Mouse (Mus musculus) heart, embryonic 14.5 days (tissue): ENCODE data around the gene Chrna1. TPM values are rescaled to one million over a fixed set of nuclear protein-coding genes. Genes with fewer than 3 reads are reported as not detected.
A peak's percentile ranks its signal among the peaks of the same experiment; 100 is the strongest.

Experiments used
- ATAC-seq: fragments of 200-750 bp; cut with Nextera tagmentation; 2 replicates; pipeline ENCODE4 v1.8.0; 2017; ENCODE audit warnings: low read depth, moderate TSS enrichment; ENCODE audit not compliant: insufficient number of reproducible peaks, insufficient read depth, low FRiP score
- H3K27ac ChIP-seq, 2 experiments: fragments of 200-500 bp in 1 of 2; fragments of 300-500 bp in 1 of 2; sonication (generic) in 1 of 2; replicated peaks in 1 of 2; 2 replicates each; pipeline ENCODE4 v1.5.1; 2012 to 2014; ENCODE audit warnings: low read depth in 2 of 2, low read length in 2 of 2, control low read depth in 1 of 2, mild to moderate bottlenecking in 1 of 2, mixed read lengths in 1 of 2; ENCODE audit not compliant: control insufficient read depth in 1 of 2, insufficient read depth in 1 of 2
- H3K27me3 ChIP-seq: fragments of 300-500 bp; sonication (generic); 2 replicates; pipeline ENCODE4 v1.6.1; 2014; ENCODE audit warnings: mild to moderate bottlenecking, low read length, control low read depth; ENCODE audit not compliant: control insufficient read depth, insufficient read depth
- H3K36me3 ChIP-seq: fragments of 300-500 bp; sonication (generic); 2 replicates; pipeline ENCODE4 v1.6.1; 2014; ENCODE audit warnings: mild to moderate bottlenecking, control low read depth, low read length, mixed read lengths; ENCODE audit not compliant: control insufficient read depth, insufficient read depth
- H3K4me1 ChIP-seq, 2 experiments: fragments of 200-500 bp in 1 of 2; fragments of 300-500 bp in 1 of 2; sonication (generic) in 1 of 2; 2 replicates each; pipeline ENCODE4 v1.6.1; 2012 to 2014; ENCODE audit warnings: low read length in 2 of 2, control low read depth in 1 of 2, mixed read lengths in 1 of 2; ENCODE audit not compliant: control insufficient read depth in 2 of 2, insufficient read depth in 2 of 2
- H3K4me2 ChIP-seq: fragments of 300-500 bp; sonication (generic); 2 replicates; pipeline ENCODE4 v1.6.1; 2014; ENCODE audit warnings: mild to moderate bottlenecking, low read length
- H3K4me3 ChIP-seq, 2 experiments: fragments of 200-500 bp in 1 of 2; fragments of 300-500 bp in 1 of 2; sonication (generic) in 1 of 2; 2 replicates each; pipeline ENCODE4 v1.5.1; 2012 to 2014; ENCODE audit warnings: low read length in 2 of 2, mild to moderate bottlenecking in 2 of 2, control low read depth in 1 of 2, low read depth in 1 of 2, moderate library complexity in 1 of 2; ENCODE audit not compliant: control insufficient read depth in 1 of 2, insufficient read depth in 1 of 2
- H3K9ac ChIP-seq: fragments of 300-500 bp; sonication (generic); 2 replicates; pipeline ENCODE4 v1.6.1; 2014; ENCODE audit warnings: mild to moderate bottlenecking, low read length
- H3K9me3 ChIP-seq: fragments of 300-500 bp; sonication (generic); 2 replicates; pipeline ENCODE4 v1.6.1; 2016; ENCODE audit warnings: low read length, control low read depth; ENCODE audit not compliant: control insufficient read depth
- WGBS: fragments of 180-500 bp; shearing (Covaris S2); extraction: QIAGEN DNeasy Blood & Tissue Kit; methylation state at CpG from one replicate; pipeline ENCODE4 v1.1.7; 2014; 5-methylcytosine and 5-hydroxymethylcytosine counted together
- polyA plus RNA-seq: library from polyadenylated mRNA; unstranded; fragments of >200 nt; fragmentation: Nextera tagmentation; extraction: Ambion mirVana; gene quantifications from 2 replicates; pipeline ENCODE4 v1.2.1, GENCODE M21; 2014

The Chrna1 gene
- polyA plus RNA-seq, 1 experiment from 2014 or later: 0.09 TPM

GRCm38 (mm10) chr2:73529356-73530330, 50.5 kb downstream of the Chrna1 start, which contains the start of gene Wipf1:
Gene Wipf1 (minus strand): TSS chr2:73529734.
- 3% methylated on average over 54 of the region's 66 CpGs for WGBS
- H3K9ac ChIP-seq: peak within 1 kb of the TSS; percentile 84
- H3K36me3 ChIP-seq: no peaks in the 10 kb centered on the region
- peak within 1 kb of the TSS; percentile 96 for H3K4me2 ChIP-seq
- ATAC-seq: peak; percentile 77
- H3K4me1 ChIP-seq: peaks cover 3 to 5% of the 10 kb centered on the region in 2 experiments; a peak in 1 of 4 replicates
- H3K27me3 ChIP-seq: no peaks in the 10 kb centered on the region
- H3K4me3 ChIP-seq: peak within 1 kb of the TSS; percentile 75 to 78
- H3K9me3 ChIP-seq: no peaks in the 10 kb centered on the region
- peak within 1 kb of the TSS; percentile 57 to 72 for H3K27ac ChIP-seq

GRCm38 (mm10) chr2:73528516-73529355, 51.4 kb downstream of the Chrna1 start:
- no peaks in the 10 kb centered on the region for H3K9me3 ChIP-seq
- H3K27me3 ChIP-seq: no peaks in the 10 kb centered on the region
- peak overlapping the region; percentile 96 for H3K4me2 ChIP-seq
- peaks cover 3 to 5% of the 10 kb centered on the region in 2 experiments; a peak in 1 of 4 replicates for H3K4me1 ChIP-seq
- WGBS: 3% methylated on average over 59 of the region's 59 CpGs
- H3K27ac ChIP-seq: peak overlapping the region; percentile 57 to 72
- peak overlapping the region; percentile 84 for H3K9ac ChIP-seq
- H3K36me3 ChIP-seq: no peaks in the 10 kb centered on the region
- H3K4me3 ChIP-seq: peak overlapping the region; percentile 75 to 78
- ATAC-seq: peak; percentile 58; the same call in 1 of the 2 replicates

- Histone ChIP-seq H3K9ac (peak overlapping the region; percentile 84; the same call in 1 of the 2 replicates), H3K4me2 (peak overlapping the region; percentile 96), H3K4me3 (peak overlapping the region; percentile 20 to 75; a peak in 3 of 4 replicates), H3K36me3 (no peaks in the 10 kb centered on the region), H3K4me1 (peaks cover 6 to 11% of the 10 kb centered on the region in 2 experiments), H3K27me3 (no peaks in the 10 kb centered on the region), H3K27ac (no peak overlapping the region), H3K9me3 (no peaks in the 10 kb centered on the region)
- 78% methylated on average over 11 of the region's 11 CpGs for WGBS
- no peak for ATAC-seq
Observed at GRCm38 (mm10) chr2:73527956-73528355, 52.2 kb downstream of the Chrna1 start.

DNA sequence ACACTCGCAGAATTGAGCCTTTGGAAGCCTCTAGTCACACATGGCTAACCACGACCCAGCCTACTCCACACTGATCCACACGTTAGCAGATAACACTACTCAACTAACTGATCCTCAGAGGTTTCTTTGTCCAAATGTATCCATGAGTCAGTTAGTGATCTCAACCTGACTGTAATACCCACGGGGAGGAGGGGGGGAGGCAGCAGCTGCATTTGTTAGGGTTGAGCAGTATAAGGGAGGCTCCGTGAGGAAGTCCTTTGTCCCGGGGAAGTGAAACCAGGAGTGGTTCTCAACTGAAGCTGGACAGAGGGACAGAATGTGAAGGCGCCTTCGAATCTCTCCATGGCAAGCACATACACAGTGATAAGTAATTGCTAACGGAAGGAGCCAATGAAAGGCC, 53.4 kb downstream of the Chrna1 start:
- H3K4me2 ChIP-seq: no peak overlapping the region
- no peak overlapping the region for H3K27ac ChIP-seq
- no peak overlapping the region for H3K9ac ChIP-seq
- no peaks in the 10 kb centered on the region for H3K36me3 ChIP-seq
- H3K9me3 ChIP-seq: no peaks in the 10 kb centered on the region
- H3K4me3 ChIP-seq: no peak overlapping the region
- peaks cover 8 to 18% of the 10 kb centered on the region in 2 experiments for H3K4me1 ChIP-seq
- 61% methylated on average over 9 of the region's 9 CpGs for WGBS
- ATAC-seq: no peak
- no peaks in the 10 kb centered on the region for H3K27me3 ChIP-seq

DNA sequence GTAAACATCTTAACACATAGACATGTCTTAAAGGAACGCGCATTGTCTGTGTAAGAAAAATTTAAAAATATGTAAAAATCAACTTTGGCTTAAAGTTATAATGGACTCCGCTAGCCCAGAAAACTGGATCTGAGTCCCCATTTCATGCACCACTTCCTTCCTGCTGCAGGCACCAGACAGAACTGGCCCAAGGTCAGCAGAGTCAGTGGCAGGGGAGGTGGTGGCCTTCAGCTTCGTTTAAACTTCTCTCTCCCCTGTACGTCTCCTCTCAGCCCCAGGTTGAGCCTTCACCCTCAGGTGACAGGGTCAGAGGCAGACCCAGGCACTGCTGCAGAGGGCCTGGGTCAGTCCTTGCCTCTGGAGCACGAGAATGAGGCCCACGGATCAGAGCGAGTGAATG, 57.2 kb downstream of the Chrna1 start:
- 58% methylated on average over 8 of the region's 8 CpGs for WGBS
- Histone ChIP-seq H3K9me3 (no peaks in the 10 kb centered on the region), H3K27me3 (no peaks in the 10 kb centered on the region), H3K27ac (peak overlapping the region; percentile 31 to 76; a peak in 3 of 4 replicates), H3K4me2 (no peak overlapping the region), H3K4me3 (no peak overlapping the region), H3K4me1 (peaks cover 8 to 17% of the 10 kb centered on the region in 2 experiments), H3K9ac (no peak overlapping the region), H3K36me3 (no peaks in the 10 kb centered on the region)
- ATAC-seq: no peak

- ATAC-seq: no peak
- Histone ChIP-seq H3K27ac (no peak overlapping the region), H3K4me3 (no peak overlapping the region), H3K36me3 (no peaks in the 10 kb centered on the region), H3K9ac (no peak overlapping the region), H3K9me3 (no peaks in the 10 kb centered on the region), H3K4me2 (no peak overlapping the region), H3K27me3 (no peaks in the 10 kb centered on the region), H3K4me1 (peaks cover 8 to 14% of the 10 kb centered on the region in 2 experiments)
- 75% methylated on average over 6 of the region's 6 CpGs for WGBS
Observed at GRCm38 (mm10) chr2:73522336-73522735, 57.8 kb downstream of the Chrna1 start.

DNA sequence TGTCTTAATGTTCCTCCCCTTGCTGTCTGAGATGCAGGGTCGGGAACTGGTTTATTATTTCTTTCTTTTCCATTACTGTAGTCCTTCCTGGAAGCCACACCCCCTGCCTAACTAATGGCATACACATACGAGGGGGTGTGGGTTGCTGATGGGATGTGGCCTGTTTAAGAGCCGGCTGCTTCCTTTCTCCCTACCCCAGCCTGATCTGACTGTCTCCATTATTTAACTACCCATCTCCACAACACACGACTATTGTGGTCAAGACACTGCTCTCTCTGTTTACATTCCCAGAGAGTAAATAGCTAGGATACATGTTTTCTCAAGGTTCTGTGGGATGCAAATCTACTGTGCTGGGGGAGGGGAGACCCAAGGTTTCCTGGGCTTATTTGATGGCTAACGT, 58.4 kb downstream of the Chrna1 start:
- 28% methylated on average over 5 of the region's 5 CpGs for WGBS
- no peaks in the 10 kb centered on the region for H3K36me3 ChIP-seq
- no peak overlapping the region for H3K9ac ChIP-seq
- no peak overlapping the region for H3K4me2 ChIP-seq
- H3K9me3 ChIP-seq: no peaks in the 10 kb centered on the region
- no peaks in the 10 kb centered on the region for H3K27me3 ChIP-seq
- peaks cover 8 to 14% of the 10 kb centered on the region in 2 experiments for H3K4me1 ChIP-seq
- no peak for ATAC-seq
- no peak overlapping the region for H3K27ac ChIP-seq
- H3K4me3 ChIP-seq: no peak overlapping the region
